Mouse (Mus musculus) urinary bladder, postnatal 25 days (tissue): Measurements from ENCODE around the gene Clhc1.

ENCODE experiments used
- DNase-seq: peaks from one replicate; pipeline ENCODE4 v3.0.0; 2022; ENCODE audit warnings: low spot score

The Clhc1 gene

DNA sequence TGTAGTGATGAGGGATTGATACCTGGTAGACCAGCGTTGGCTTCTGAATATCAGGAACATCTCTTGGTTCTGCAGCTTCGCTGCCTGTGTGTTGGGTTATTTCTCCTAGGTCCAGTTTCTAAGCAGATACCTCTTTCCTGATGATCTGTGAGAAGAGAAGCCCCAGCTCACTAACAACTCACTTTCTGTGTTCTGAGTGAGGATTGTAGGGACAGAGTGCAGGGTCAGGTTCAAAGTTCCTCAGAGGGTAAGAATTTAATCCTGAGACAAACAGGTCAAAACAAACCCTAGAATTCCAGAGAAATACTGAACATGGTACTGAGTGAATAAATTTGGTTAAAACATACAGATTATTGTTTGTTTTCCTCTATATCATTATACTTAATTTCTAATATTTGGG lies 15.7 kb downstream of the Clhc1 start:
- no peak for DNase-seq

DNA sequence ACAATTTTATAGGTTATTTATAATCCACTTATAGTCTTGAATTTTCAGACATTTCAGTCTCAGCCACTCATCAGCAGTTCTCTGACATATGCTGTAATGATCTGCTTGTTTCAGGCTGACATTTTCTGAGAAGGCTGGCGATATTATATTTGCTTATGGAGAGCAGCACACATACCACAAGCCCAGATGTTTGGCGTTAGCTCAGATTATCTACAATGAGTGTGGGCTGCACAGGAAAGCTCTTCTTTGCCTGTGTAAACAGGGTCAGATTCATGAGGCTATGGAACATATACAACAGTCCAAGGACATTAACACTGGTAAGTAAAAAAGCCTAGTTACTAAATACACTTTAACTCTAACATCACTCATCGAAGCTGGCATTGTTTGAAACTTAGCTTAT lies 23.8 kb downstream of the Clhc1 start:
- DNase-seq, result no peak

DNA sequence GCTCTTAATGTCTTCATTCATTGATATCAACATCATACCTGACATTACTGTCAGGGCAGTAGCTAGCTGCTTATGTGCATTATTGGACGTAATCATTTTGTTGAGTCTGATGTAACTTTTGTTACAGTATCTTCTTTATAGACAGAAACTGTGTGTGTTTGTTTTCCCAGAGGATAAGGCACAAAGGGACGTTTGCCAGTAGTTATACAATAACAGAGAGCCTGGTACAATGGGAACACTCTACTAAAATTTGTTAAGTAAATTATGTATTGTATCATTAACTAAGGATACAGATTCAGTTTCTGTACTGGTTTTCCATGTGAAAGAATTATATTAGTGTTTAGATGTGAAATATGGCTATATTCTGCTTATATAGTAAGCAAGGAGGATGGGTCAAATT lies 24.9 kb downstream of the Clhc1 start:
- DNase-seq, result no peak

DNA sequence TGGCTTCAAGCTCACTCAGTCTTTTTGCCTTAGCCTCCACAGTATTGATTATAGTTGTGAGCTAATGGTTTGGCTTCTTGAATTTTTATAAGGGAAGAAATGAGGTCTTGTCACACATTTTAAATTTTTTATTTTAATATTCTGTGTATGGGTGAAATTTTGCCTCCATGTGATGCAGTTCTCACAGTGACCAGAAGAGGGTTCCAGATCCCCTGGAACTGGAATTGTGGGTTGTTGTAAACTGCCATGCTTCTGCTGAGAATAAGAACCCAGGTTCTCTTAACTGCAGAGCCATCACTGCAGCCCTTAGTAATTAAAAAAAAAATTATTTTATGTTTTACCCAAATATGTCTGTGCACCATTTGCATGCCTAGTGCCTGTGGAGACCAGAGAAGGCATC lies 31.9 kb downstream of the Clhc1 start:
- no peak for DNase-seq

DNA sequence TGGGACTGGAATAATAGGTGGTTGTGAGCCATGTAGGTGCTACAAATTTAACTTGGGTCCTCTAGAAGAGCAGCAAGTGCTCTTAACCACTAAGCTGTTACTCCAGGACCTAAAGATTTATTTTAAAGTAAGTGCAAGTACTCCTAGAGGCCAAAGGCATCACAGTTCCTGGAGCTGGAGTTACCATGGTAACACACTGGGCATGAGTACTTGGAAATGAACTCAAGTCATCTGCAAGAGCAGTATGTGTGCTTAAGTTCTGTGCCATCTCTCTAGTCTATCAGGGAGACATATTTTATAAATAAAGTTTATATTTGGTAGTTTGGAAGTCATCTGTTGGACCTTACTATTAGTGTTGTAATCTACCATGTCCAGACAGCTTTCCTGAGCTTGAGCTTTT lies 47.5 kb downstream of the Clhc1 start:
- DNase-seq, result no peak

DNA sequence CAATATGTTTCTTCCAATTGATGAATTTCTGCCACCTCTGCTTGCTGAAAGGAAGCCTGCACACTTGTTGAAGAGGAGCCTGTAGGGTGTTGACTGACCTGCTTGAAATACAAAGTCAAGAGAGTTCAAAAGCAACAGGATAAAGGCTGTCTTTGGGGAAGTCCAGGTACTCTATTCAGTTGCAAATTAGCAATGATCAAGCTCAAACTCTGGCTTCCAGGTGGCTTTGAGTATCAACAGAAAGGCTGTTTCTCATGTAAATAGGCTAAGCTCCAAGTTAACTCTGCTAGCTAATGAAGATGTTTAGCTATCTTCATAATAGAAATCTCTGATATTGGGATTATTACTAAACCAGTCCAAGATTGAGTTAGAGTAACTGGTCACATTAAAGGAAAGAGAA lies 49.4 kb downstream of the Clhc1 start:
- no peak for DNase-seq

DNA sequence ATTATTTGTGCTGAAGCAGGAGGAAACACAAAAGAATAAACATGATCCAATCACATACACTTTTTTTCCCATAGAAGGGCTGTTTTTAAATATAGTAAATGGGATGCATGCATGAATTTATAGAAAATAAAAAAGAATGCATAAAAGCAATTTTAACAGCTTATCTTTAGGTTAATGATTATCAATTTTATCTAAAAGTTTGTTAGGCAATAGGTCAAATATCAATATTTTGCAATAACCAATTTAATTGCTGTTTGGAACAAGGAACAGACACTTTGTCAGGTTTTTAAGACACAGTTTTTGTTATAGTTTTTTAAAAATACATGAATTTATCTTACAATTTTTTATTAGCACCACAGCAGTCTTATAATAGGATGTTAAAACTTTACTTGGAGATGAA lies 51.2 kb downstream of the Clhc1 start:
- no peak for DNase-seq

DNA sequence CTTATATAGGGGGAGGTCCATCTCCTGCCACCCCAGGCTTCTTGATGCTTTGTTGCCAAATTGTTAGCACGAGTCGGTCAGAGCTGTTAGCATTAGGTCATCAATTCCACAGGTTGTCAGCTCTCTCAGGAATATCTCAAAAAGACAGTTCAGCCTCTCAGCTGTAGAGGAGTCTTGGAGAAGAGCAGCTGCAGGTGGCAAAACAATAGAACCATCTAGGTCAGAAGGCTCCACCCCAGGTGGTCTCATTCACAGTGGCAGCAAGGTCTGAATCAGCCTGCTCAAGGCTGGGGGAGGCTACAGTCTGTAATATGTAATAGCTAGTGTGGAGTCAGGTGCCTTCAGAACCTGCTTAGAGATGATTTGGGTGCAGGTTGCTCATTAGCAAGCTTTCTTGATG lies 55.8 kb downstream of the Clhc1 start:
- no peak for DNase-seq

DNA sequence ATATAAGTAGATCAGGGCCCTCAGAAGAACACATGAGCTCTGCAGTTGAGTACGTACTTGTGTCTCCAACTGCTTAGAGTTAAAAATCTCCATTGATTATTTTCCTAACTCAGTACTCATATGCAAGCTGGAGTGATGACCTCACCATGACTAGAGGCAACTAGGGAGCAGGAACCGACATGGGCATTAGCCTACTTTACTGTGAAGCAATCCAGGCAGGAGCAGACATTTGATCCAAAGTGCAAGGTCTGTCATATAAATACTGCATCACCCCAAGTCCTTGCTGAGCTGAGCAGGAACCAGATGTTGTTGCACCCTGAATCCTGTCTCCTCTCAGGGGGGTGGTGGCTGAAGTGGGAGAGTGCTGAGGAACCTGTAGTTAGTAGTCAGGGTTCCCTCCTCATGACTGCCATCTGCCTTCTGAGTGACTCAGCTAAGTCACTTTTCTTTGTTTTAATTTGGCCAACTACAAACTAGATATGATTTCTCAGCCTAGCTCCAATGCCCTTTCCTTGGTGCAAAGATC lies 59.8 kb downstream of the Clhc1 start:
- DNase-seq, result peak; percentile 1

DNA sequence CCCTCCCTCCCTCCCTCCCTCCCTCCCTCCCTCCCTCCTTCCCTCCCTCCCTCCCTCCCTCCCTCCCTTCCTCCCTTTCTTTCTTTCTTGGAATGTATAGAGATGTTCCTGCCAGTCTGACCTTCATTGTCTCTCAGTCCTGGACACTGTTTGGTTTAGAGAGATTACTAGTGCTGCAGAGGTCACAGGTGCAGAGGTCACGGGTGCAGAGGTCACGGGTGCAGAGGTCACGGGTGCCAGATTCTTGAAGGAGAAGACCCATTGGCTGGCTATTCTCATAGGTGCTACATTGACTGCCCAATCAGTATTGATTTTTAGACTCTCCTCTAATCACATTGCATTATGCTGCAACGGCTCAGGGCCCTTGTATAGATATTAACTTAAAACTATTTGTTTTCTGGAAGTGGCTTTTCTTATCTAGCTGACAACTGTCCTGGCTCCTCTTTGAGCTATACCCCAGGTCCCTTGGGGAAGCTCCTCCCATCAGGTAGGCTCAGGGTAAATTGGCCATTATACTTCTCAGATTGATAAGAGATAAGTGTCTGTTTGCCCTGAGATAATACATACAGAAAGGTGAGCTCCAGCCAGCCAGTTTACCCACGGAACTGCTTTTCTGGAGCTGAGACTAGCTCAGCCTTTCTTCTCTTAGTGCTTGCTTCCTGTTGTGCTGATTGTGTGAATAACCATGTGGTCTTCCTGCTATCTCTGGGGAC lies 62.2 kb downstream of the Clhc1 start:
- no peak for DNase-seq

DNA sequence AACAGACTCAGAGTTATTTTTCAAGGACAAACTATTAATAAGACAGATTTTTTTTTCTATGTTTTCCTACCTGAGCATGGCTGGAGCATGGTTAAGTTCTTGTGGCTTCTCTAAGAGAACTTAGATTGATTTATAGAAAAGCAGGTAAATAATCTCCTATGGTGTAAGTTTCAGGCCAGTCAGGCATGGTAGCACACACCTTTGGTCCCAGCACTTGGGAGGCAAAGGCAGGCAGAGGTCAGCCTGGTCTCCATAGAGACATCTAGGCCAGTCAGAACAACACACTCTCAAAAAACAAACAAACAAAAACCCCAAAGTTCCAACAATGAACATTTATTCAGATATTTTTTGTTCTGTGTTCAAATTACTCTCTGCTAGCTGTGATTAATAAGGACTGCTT lies 64.3 kb downstream of the Clhc1 start:
- DNase-seq, result no peak

DNA sequence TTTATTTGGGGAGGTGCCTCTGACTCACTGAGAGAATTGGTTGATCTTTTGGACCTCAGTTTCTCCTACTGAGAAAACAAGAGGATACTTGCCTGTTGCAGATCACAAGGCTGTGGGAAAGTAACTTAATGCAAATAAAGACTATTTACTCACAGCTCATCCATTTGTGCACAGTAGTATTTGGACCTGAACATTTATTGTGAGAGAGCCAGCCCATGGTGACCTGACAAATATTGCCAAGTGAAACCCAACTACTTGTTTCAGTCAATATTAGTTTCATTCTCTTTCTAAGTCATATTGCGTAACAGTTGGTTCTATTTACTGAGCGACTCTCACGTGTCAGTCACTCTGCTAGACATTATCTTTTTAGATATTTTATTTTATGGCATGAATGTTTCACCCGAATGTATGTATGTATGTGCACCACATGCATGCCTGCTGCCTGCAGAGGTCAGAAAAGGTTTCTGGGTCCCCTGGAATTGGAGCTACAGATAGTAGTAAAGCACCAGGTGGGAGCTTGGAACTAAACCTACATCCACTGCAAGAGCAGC lies 65.5 kb downstream of the Clhc1 start:
- DNase-seq, result no peak

DNA sequence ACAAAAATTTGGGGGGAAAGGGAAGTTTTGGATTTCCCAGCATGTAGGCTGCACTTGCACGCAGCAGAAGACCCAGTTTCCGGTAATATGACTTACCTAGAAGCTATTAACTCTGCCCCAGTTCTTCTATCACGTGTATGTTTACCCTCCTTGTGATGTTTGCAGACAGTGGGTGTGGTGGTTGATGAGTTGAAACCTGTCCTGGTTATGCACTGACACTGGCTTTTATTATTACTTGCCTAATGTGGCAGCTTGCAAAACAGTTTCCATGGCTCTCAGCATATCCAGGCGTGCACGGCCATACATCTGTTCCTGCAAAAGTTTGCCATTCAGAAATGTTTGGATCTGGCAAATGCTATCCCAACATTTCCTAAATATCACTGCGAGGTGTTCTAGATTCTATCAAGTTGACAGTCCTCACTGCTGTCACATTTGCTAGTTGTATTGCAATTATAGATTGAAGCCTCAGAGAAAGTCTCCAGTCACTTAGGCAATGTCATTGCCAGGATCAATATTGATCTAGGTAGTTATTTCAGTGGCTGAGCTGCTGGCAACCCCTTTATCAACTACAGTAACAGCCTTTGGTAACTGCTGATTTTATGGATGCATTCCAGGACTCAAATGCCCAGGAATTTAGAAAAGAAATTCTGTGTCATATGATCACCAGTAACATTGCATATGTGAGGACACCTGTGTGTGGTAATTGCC lies 66.6 kb downstream of the Clhc1 start:
- no peak for DNase-seq

DNA sequence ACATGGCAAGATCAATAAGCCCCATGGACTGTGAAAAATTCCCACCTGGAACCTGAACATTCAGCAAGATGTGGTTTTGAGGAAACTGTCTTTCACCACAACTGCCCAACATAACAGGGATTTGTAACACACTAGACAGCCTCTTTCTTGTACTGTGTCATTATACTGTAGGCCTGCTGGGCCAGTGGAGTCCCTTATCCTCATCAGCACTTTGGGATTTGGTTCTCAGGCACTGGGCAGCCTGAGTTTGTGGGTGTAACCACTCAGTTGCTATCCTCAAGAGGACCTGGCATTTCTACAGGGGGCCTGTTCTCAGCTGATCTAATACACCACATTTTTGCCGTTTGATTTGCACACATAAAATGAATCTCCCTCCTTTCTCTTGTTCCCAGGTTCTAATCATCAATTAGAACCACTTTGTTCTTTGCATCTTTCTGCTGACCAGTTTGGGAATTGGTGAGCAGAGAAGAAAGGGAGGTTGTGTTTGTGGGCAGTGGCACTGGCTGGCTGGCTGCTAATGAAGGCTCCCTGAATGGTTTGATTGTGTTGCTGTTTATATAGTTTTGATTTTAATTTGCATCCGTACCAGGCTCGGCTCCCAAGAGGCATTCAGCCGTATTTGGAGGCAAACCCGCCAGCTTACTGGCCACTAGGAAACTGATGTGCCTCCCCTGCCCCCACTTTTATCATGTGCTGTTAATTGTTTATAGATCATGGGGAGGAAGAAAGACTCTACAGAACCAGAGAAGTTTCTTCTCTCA lies 74.5 kb downstream of the Clhc1 start:
- DNase-seq, result no peak

DNA sequence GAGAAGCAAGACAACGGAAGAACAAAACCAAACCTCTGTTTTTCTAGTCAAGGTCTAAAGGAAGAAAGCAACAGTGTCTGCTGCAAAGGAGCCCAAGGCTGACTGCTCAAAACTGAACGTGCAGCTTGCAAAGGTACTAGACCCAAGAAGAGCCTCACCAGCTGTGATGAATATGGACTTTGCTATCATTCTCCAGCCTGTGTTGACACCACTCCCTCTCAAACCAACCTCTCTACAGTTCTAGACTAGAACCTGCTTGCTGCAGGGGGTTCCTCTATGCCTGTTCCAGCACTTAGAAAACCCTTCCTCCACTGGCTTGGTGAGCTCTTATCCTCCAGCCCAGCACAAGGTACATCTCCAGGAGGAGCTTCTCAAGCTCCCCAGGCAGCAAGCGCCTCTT lies 75.6 kb downstream of the Clhc1 start:
- no peak for DNase-seq

DNA sequence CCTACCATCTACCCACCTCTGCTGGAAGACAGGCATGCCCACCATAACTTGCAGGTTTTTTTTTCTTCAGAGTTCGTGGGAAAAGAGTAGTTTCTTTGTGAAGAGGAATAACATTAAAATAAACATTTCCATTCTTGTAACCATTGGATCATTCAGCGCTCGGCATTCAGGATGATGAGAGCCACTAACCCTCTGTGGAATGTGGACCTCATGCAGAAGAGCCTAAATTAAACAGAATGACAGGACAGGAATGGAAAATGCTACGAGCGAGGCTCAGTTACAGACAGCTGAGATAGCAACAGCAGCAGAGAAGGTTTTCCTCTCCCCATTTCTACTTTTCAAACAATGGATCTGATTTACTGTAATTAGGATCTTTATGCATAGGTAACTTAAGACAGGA lies 78.8 kb downstream of the Clhc1 start:
- DNase-seq, result no peak

DNA sequence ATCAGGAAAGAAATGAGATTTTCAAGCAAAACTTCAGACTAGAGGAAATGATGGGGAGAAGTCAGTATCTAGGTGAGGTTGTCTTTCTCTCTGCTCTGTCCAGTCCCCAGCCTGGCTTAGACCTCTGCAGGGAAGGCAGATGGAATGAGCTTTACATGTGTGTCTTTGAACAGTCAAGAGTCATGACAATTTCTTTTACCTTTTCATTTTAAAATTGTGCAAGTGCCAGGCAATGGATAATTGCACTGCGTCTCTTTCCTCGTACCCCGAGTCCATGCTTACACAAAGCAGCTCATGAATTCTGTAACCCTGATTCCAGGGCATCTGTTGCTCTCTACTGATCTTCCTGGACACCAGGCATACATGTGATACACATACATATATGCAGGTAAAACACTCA lies 80.0 kb downstream of the Clhc1 start:
- no peak for DNase-seq
